Comparison of ENCODE assay signal across 13 mouse cellular contexts in the genomic region with DNA sequence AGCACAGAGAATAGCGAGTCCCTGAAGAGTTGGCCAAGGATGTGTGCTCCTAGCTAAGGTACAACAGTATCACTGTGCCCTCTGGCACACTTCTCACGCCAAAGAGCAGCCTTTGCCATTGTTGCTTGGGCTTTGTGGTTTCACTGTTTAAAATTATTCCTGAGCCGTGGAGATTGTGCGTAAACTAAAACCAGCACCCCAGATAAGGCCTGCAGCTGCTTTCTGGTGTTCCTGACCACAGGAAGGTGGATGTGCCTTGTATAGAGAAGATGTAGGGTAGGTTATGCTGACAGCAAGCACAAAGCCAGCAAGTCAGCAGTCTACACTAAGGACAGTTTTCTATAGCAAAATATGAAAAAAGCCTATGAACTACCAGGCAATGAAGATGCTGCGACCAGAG.
"Had no signal": no experiment of that assay in that cellular context is flagged by ENCODE, and none has a peak within 500 bp of the region (broad histone marks: within the 10 kb centered on the region; RNA-seq: fewer than 3 reads in every experiment).

No protein-coding gene starts in this region.

- H3K4me2 ChIP-seq: midbrain, embryonic 13.5 days had no signal

- H3K9ac ChIP-seq: midbrain, embryonic 13.5 days had no signal

- H3K4me3 ChIP-seq: limb, embryonic 10.5 days; midbrain, embryonic 13.5 days had no signal

- H3K9me3 ChIP-seq: limb, embryonic 10.5 days; midbrain, embryonic 13.5 days had no signal

- H3K27ac ChIP-seq: kidney, postnatal 0 days; limb, embryonic 10.5 days; midbrain, embryonic 13.5 days had no signal

- DNase-seq: kidney, adult 2 months; kidney, postnatal 36 days; layer of hippocampus, adult 9-11 months; layer of hippocampus, postnatal 36 days; lung, adult 2 months; lung, postnatal 36 days; thymus, adult 18-20 months; thymus, postnatal 14 days had no signal

- ATAC-seq: intestine, embryonic 16.5 days; lung, postnatal 0 days; midbrain, embryonic 13.5 days had no signal

- H3K27me3 ChIP-seq: midbrain, embryonic 13.5 days had no signal
